Mouse (Mus musculus) lung, postnatal 4 days (tissue): ENCODE measurements around the gene Cutal.

Experiments used
- DNase-seq, 2 experiments: peaks; one replicate each; pipeline ENCODE4 v3.0.0; 2021

Cutal gene

GRCm38 (mm10) chr2:34884186-34884585 lies 10.0 kb downstream of the Cutal start:
- no peak for DNase-seq

GRCm38 (mm10) chr2:34893950-34894349 lies 19.8 kb downstream of the Cutal start:
- DNase-seq, result no peak

GRCm38 (mm10) chr2:34895503-34896113 lies 21.4 kb downstream of the Cutal start:
- DNase-seq, result no peak

GRCm38 (mm10) chr2:34896821-34897460 lies 22.7 kb downstream of the Cutal start:
- no peak for DNase-seq

- DNase-seq, result peak; percentile 69 to 71
These were observed 23.6 kb downstream of the Cutal start for GRCm38 (mm10) chr2:34897820-34898219.

GRCm38 (mm10) chr2:34899682-34900081 lies 25.5 kb downstream of the Cutal start:
- no peak for DNase-seq

- DNase-seq, result no peak
These were observed 26.2 kb downstream of the Cutal start for GRCm38 (mm10) chr2:34900412-34900811.

GRCm38 (mm10) chr2:34901726-34902125 lies 27.5 kb downstream of the Cutal start:
- no peak for DNase-seq

GRCm38 (mm10) chr2:34902731-34903130 lies 28.5 kb downstream of the Cutal start:
- peak; percentile 48 to 61 for DNase-seq

GRCm38 (mm10) chr2:34903191-34903590 lies 29.0 kb downstream of the Cutal start:
- DNase-seq, result no peak

GRCm38 (mm10) chr2:34903652-34904405 lies 29.6 kb downstream of the Cutal start:
- no peak for DNase-seq

- DNase-seq, result peak; percentile 99 to 100
These were observed 30.8 kb downstream of the Cutal start for GRCm38 (mm10) chr2:34904849-34905542.

- no peak for DNase-seq
These were observed 32.2 kb downstream of the Cutal start for GRCm38 (mm10) chr2:34906426-34906825.

- DNase-seq, result peak; percentile 81 to 82
These were observed 32.8 kb downstream of the Cutal start for GRCm38 (mm10) chr2:34906861-34907604.

GRCm38 (mm10) chr2:34909719-34910118 lies 35.5 kb downstream of the Cutal start:
- DNase-seq, result peak in 1 of 2 experiments; percentile 10

- DNase-seq, result no peak
These were observed 37.7 kb downstream of the Cutal start for GRCm38 (mm10) chr2:34911871-34912270.

GRCm38 (mm10) chr2:34912613-34913012 lies 38.4 kb downstream of the Cutal start:
- no peak for DNase-seq

- peak; percentile 65 to 72 for DNase-seq
These were observed 39.2 kb downstream of the Cutal start, which contains the start of gene Phf19 for GRCm38 (mm10) chr2:34913218-34914068. Gene Phf19 (minus strand): TSS chr2:34914026.

- peak; percentile 55 to 75 for DNase-seq
These were observed 40.0 kb downstream of the Cutal start for GRCm38 (mm10) chr2:34914069-34914822.

- DNase-seq, result peak in 1 of 2 experiments; percentile 42
These were observed 40.6 kb downstream of the Cutal start for GRCm38 (mm10) chr2:34914823-34915082.

- DNase-seq, result no peak
These were observed 40.9 kb downstream of the Cutal start for GRCm38 (mm10) chr2:34915103-34915502.
